Mouse (Mus musculus): Measurements from ENCODE around the gene Phf23. TPM values are rescaled to one million over a fixed set of nuclear protein-coding genes. Genes with fewer than 3 reads are reported as not detected.
A peak's percentile ranks its signal among the peaks of the same experiment; 100 is the strongest.

Phf23 gene
- total RNA-seq, 2 experiments from 2014 or later = 44.3 to 48.9 TPM

GRCm38 (mm10) chr11:70029130-70029801 lies 33.7 kb downstream of the Phf23 start:
- H3K27ac ChIP-seq = peak overlapping the region; percentile 84
- H3K4me3 ChIP-seq = peak overlapping the region; percentile 37
- DNase-seq (ENCODE audit: extremely low spot score in 1 of 2, low spot score in 2 of 2) = peak; percentile 79 to 86
- no peak for TF ChIP-seq CTCF (IDR thresholded peaks at IDR 0.05)
- intact Hi-C loops (cut with DNase I) = no loop called here

GRCm38 (mm10) chr11:70029829-70030550 lies 34.4 kb downstream of the Phf23 start:
- TF ChIP-seq CTCF (IDR thresholded peaks at IDR 0.05) = no peak
- peak overlapping the region; percentile 37 for H3K4me3 ChIP-seq
- intact Hi-C loops (cut with DNase I) = no loop called here
- peak overlapping the region; percentile 84 for H3K27ac ChIP-seq
- DNase-seq (ENCODE audit: extremely low spot score in 1 of 2, low spot score in 2 of 2) = no peak

GRCm38 (mm10) chr11:70030651-70031320 lies 35.2 kb downstream of the Phf23 start:
- intact Hi-C loops (cut with DNase I) = no loop called here
- no peak for DNase-seq (ENCODE audit: extremely low spot score in 1 of 2, low spot score in 2 of 2)
- Histone ChIP-seq H3K4me3 (no peak overlapping the region), H3K27ac (no peak overlapping the region)
- no peak for TF ChIP-seq CTCF (IDR thresholded peaks at IDR 0.05)

- no peak overlapping the region for H3K4me3 ChIP-seq
- intact Hi-C loops (cut with DNase I) = no loop called here
- no peak overlapping the region for H3K27ac ChIP-seq
- no peak for TF ChIP-seq CTCF (IDR thresholded peaks at IDR 0.05)
- no peak for DNase-seq (ENCODE audit: extremely low spot score in 1 of 2, low spot score in 2 of 2)
These were observed 35.7 kb downstream of the Phf23 start for GRCm38 (mm10) chr11:70031321-70031670.

- Histone ChIP-seq H3K27ac (no peak overlapping the region), H3K4me3 (no peak overlapping the region)
- no peak for DNase-seq (ENCODE audit: extremely low spot score in 1 of 2, low spot score in 2 of 2)
- intact Hi-C loops (cut with DNase I) = no loop called here
- no peak for TF ChIP-seq CTCF (IDR thresholded peaks at IDR 0.05)
These were observed 42.6 kb downstream of the Phf23 start for GRCm38 (mm10) chr11:70038174-70038573.

- H3K27ac ChIP-seq = no peak overlapping the region
- no peak overlapping the region for H3K4me3 ChIP-seq
- intact Hi-C loops (cut with DNase I) = no loop called here
- no peak for DNase-seq (ENCODE audit: extremely low spot score in 1 of 2, low spot score in 2 of 2)
- TF ChIP-seq CTCF (IDR thresholded peaks at IDR 0.05) = no peak
These were observed 44.1 kb downstream of the Phf23 start for GRCm38 (mm10) chr11:70039631-70040030.

GRCm38 (mm10) chr11:70040184-70040583 lies 44.6 kb downstream of the Phf23 start:
- DNase-seq (ENCODE audit: extremely low spot score in 1 of 2, low spot score in 2 of 2) = no peak
- intact Hi-C loops (cut with DNase I) = no loop called here
- H3K4me3 ChIP-seq = no peak overlapping the region
- TF ChIP-seq CTCF (IDR thresholded peaks at IDR 0.05) = no peak
- H3K27ac ChIP-seq = peak overlapping the region; percentile 40; the same call in 1 of the 2 replicates

- no peak for DNase-seq (ENCODE audit: extremely low spot score in 1 of 2, low spot score in 2 of 2)
- TF ChIP-seq CTCF (IDR thresholded peaks at IDR 0.05) = no peak
- intact Hi-C loops (cut with DNase I) = no loop called here
- Histone ChIP-seq H3K4me3 (no peak overlapping the region), H3K27ac (no peak overlapping the region)
These were observed 46.9 kb downstream of the Phf23 start for GRCm38 (mm10) chr11:70042309-70043085.

GRCm38 (mm10) chr11:70043665-70044064 lies 48.1 kb downstream of the Phf23 start:
- no peak for TF ChIP-seq CTCF (IDR thresholded peaks at IDR 0.05)
- Histone ChIP-seq H3K4me3 (no peak overlapping the region), H3K27ac (no peak overlapping the region)
- intact Hi-C loops (cut with DNase I) = no loop called here
- no peak for DNase-seq (ENCODE audit: extremely low spot score in 1 of 2, low spot score in 2 of 2)

- intact Hi-C loops (cut with DNase I) = no loop called here
These were observed 49.9 kb downstream of the Phf23 start for GRCm38 (mm10) chr11:70045435-70045834.

GRCm38 (mm10) chr11:70049366-70049765 lies 53.8 kb downstream of the Phf23 start:
- intact Hi-C loops (cut with DNase I) = no loop called here
- DNase-seq (ENCODE audit: extremely low spot score in 1 of 2, low spot score in 2 of 2) = no peak
- Histone ChIP-seq H3K27ac (no peak overlapping the region), H3K4me3 (no peak overlapping the region)
- no peak for TF ChIP-seq CTCF (IDR thresholded peaks at IDR 0.05)

More at GRCm38 (mm10) chr11:70045435-70045834, 49.9 kb downstream of the Phf23 start:
- DNase-seq (ENCODE audit: extremely low spot score in 1 of 2, low spot score in 2 of 2) = no peak
- H3K27ac ChIP-seq = no peak overlapping the region
- H3K4me3 ChIP-seq = no peak overlapping the region
- TF ChIP-seq CTCF (IDR thresholded peaks at IDR 0.05) = no peak

Small RNAs within 50 kb of the gene (microRNA-seq; reads per million reads assigned to microRNA genes)
- 0 to 1.2 reads per million in 2 experiments for gene Gm44349
- gene Mir324 = 7,710 to 8,291 reads per million in 2 experiments

Other genes with a start within 250 kb of the Phf23 start
- 10 to 100 TPM; 55.1 to 56.6 TPM for gene Polr2a, start 237.1 kb upstream of the Phf23 start, total RNA-seq (2021)
- gene Slc35g3, start 233.8 kb upstream of the Phf23 start, total RNA-seq (2021) = not detected
- gene Zbtb4, start 229.9 kb upstream of the Phf23 start, total RNA-seq (2021) = 100 to 1,000 TPM; 134 to 167 TPM
- gene Chrnb1, start 199.8 kb upstream of the Phf23 start, total RNA-seq (2021) = 1 to 10 TPM; 1.0 to 1.4 TPM
- gene Fgf11, start 193.9 kb upstream of the Phf23 start, total RNA-seq (2021) = 10 to 100 TPM; 15.9 to 19.8 TPM
- gene Tmem102, start 190.2 kb upstream of the Phf23 start, total RNA-seq (2021) = under 1 TPM in 1 of 2 experiments, not detected in 1; 0.23 TPM
- not detected for gene Gm39566, start 180.5 kb upstream of the Phf23 start, total RNA-seq (2021)
- not detected for gene Spem2, start 177.3 kb upstream of the Phf23 start, total RNA-seq (2021)
- gene Spem1, start 173.6 kb upstream of the Phf23 start, total RNA-seq (2021) = under 1 TPM; 0.34 to 0.44 TPM
- gene Nlgn2, start 158.0 kb upstream of the Phf23 start, total RNA-seq (2021) = 100 to 1,000 TPM; 236 to 243 TPM
- gene Tmem256, start 157.3 kb upstream of the Phf23 start, total RNA-seq (2021) = 100 to 1,000 TPM; 113 to 126 TPM
- 10 to 100 TPM; 19.5 to 22.5 TPM for gene Plscr3, start 149.4 kb upstream of the Phf23 start, total RNA-seq (2021)
- under 1 TPM in 1 of 2 experiments, not detected in 1; 0.20 TPM for gene Tnk1, start 137.0 kb upstream of the Phf23 start, total RNA-seq (2021)
- not detected for gene Tmem95, start 117.8 kb upstream of the Phf23 start, total RNA-seq (2021)
- gene Kctd11, start 114.4 kb upstream of the Phf23 start, total RNA-seq (2021) = 1 to 10 TPM; 1.3 to 1.5 TPM
- not detected for gene Acap1, start 100.2 kb upstream of the Phf23 start, total RNA-seq (2021)
- gene 2810408A11Rik, start 94.8 kb upstream of the Phf23 start, total RNA-seq (2021) = under 1 TPM; 0.23 to 0.87 TPM
- gene Neurl4, start 94.7 kb upstream of the Phf23 start, total RNA-seq (2021) = 100 to 1,000 TPM; 121 to 124 TPM
- 10 to 100 TPM; 31.0 to 31.7 TPM for gene Gps2, start 81.9 kb upstream of the Phf23 start, total RNA-seq (2021)
- 100 to 1,000 TPM; 408 to 429 TPM for gene Eif5a, start 73.8 kb upstream of the Phf23 start, total RNA-seq (2021)
- gene Ybx2, start 60.0 kb upstream of the Phf23 start, total RNA-seq (2021) = 1 to 10 TPM; 9.9 to 10.0 TPM
- 1 to 10 TPM; 2.3 to 4.1 TPM for gene Slc2a4, start 47.6 kb upstream of the Phf23 start, total RNA-seq (2021)
- not detected for gene Cldn7, start 31.0 kb upstream of the Phf23 start, total RNA-seq (2021)
- gene Ctdnep1, start 14.6 kb upstream of the Phf23 start, total RNA-seq (2021) = 100 to 1,000 TPM; 116 to 124 TPM
- 10 to 100 TPM; 90.9 to 93.8 TPM for gene Elp5, start 13.3 kb upstream of the Phf23 start, total RNA-seq (2021)
- 100 to 1,000 TPM; 209 to 215 TPM for gene Gabarap, start 4.6 kb upstream of the Phf23 start, total RNA-seq (2021)
- gene Dvl2, start 4.8 kb downstream of the Phf23 start, total RNA-seq (2021) = 10 to 100 TPM; 32.6 to 32.9 TPM
- gene Acadvl, start 19.6 kb downstream of the Phf23 start, total RNA-seq (2021) = 10 to 100 TPM; 59.4 to 62.5 TPM
- 100 to 1,000 TPM; 818 to 875 TPM for gene Dlg4, start 21.2 kb downstream of the Phf23 start, total RNA-seq (2021)
- gene Asgr1, start 58.3 kb downstream of the Phf23 start, total RNA-seq (2021) = 1 to 10 TPM; 1.8 to 2.1 TPM
- gene Asgr2, start 96.9 kb downstream of the Phf23 start, total RNA-seq (2021) = not detected
- gene Mgl2, start 134.6 kb downstream of the Phf23 start, total RNA-seq (2021) = under 1 TPM; 0.81 to 0.94 TPM
- 1 to 10 TPM; 2.2 TPM for gene Clec10a, start 160.4 kb downstream of the Phf23 start, total RNA-seq (2021)
- 10 to 100 TPM; 35.7 to 36.9 TPM for gene Slc16a11, start 217.0 kb downstream of the Phf23 start, total RNA-seq (2021)
- gene Slc16a13, start 225.3 kb downstream of the Phf23 start, total RNA-seq (2021) = 10 to 100 TPM in 1 of 2 experiments, 1 to 10 TPM in 1; 7.5 to 10.5 TPM
- gene Bcl6b, start 234.0 kb downstream of the Phf23 start, total RNA-seq (2021) = 1 to 10 TPM; 1.7 to 3.5 TPM
- 10 to 100 TPM; 45.5 to 51.2 TPM for gene 0610010K14Rik, start 242.1 kb downstream of the Phf23 start, total RNA-seq (2021)
- gene Gm21988, start 244.1 kb downstream of the Phf23 start, total RNA-seq (2021) = 1 to 10 TPM; 4.9 to 5.3 TPM
- 100 to 1,000 TPM; 241 to 270 TPM for gene Rnasek, start 244.1 kb downstream of the Phf23 start, total RNA-seq (2021)